Mouse (Mus musculus): Measurements from ENCODE around the gene Tmem198b.

DNA sequence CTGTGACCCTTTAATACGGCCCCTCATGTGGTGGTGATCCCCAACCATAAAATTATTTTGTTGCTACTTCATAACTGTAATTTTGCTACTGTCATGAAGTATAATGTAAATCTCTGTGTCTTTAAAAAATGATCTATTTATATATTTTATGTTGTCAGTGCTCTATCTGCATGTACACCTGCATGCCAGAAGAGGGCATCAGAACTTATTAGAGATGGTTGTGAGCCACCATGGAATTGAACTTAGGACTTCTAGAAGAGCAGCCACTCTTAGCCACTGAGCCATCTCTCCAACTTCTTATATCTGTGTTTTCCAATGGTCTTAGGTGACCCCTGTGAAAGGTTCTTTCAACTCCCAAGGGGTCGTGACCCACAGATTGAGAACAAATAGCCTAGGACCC is 31.3 kb downstream of the Tmem198b start:
- TF ChIP-seq GATA1 (IDR thresholded peaks at IDR 0.05; ENCODE audit: borderline replicate concordance, low read length), result no peak
- no peak for TF ChIP-seq CTCF (IDR thresholded peaks at IDR 0.05; ENCODE audit: low read depth, low read length)
